Mouse (Mus musculus) layer of hippocampus, adult 11-12 months (tissue): Measurements from ENCODE around the gene Kansl3.
A peak's percentile ranks its signal among the peaks of the same experiment; 100 is the strongest.

ENCODE experiments used
- DNase-seq: peaks from one replicate; pipeline ENCODE4 v3.0.0; 2022; ENCODE audit warnings: low spot score

The Kansl3 gene

DNA sequence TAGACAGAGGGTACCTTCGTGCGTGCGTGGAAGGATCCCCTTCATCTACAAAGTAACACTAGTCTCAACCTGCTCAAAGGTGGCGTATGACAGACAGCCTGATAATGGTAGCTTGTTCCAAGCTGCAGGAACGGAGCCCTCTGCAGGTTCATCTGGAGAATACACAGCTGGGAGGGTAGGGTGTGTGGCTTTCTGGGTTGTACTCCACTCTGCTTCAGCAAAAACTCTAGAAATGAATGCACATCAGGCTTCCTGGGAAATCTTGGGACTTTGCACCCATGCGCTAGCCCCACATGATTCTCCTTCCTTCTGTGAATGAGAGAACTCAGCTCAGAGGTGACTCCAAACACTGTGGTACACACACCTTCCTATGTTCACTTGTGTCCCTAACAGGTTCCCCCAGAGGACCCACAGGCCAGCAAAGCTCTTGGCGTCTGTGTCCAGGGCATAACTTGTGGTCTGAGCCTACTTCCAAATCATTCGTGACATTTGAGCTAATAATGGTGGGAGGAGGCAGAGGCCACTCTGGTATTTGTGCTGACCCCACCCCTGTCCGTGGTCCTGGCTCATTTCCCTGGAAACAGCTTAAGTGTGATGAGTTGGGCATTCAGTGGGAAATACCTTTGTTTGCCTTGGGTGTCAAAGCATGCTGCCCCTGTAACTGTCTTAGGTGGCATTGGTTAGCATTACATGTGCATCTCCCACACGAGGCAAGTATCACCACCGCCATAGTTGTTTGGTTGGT, 47.0 kb downstream of the Kansl3 start:
- DNase-seq: no peak

DNA sequence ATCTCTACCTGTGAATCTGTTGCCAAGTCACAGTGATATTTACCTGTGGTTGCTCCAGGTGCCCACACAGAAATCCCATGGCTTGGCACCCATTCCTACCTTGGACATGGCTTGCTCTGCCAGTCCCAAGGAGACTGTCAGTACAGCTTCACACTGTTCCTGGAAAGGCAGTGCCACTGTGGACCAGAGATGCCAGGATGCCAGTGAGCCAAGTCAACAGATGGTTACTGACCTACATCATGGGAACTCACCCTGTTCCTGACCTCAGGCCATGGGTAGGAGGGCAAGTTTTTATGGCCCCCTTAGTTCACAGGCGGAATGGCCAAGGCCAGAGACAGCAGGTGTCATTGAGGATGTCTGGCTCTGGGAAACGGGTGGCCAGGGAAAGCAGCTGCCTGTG, 47.8 kb downstream of the Kansl3 start:
- no peak for DNase-seq

GRCm38 (mm10) chr1:36315776-36316100, 53.2 kb downstream of the Kansl3 start:
- no peak for DNase-seq

DNA sequence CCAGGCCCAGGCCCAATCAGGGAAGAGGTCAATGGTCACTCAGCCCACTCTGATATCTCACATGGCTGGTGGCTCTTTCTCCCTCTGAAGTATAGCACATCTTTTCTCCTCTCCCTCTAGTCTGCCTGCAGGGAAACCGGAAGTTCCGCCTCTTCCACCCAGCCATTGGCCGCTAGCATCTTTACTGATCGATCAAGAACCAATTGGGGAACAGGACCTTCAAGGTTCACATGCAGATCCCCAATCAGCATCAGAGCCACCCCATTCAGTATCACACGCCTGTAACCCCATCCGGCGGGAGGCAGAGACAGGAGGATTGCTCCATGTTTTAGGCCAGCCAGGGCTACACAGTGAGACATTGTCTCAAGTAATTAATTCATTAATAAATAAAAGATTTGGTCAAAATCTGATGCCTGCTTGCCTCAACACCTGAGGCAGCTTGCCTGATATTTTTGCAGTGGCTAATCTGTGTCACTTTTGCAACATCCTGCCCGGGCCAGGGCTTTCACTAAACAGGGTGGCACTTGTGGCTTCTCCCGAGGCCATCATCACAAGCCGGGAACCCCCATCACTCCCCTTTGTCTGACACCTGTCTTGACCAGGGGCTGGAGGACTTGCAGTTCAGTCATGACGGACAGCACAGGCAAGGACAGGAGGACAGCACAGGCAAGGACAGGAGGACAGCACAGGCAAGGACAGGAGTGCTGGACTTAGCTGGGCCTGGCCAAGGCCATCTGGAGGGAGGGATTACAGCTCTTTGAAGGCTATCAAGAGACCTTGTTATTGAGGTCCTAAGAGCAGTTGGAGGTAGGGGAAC, 53.8 kb downstream of the Kansl3 start:
- DNase-seq: no peak

DNA sequence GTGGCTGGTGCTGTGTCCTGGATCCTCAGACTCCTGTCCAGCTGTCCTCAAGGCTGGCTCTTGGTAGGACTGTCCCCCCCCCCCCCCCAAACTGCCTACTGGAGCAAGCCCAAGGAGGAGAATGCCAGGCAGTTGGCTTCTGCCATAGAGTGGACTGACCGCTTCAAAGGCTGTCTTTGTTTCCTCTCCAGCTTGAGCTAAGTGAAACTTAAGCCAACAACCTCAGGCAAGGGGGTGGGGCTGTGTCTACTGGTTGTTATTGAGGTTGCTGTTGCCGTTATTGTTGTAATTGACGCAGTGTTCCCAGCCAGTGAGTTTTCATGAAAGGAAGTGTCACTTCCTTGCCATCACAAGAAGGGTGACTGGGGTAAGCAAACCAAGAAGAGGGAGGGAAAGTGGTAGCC, 59.5 kb downstream of the Kansl3 start:
- DNase-seq: peak; percentile 62

GRCm38 (mm10) chr1:36308966-36309475, 60.0 kb downstream of the Kansl3 start:
- DNase-seq: no peak

- DNase-seq: no peak
Observed at GRCm38 (mm10) chr1:36308451-36308901, 60.5 kb downstream of the Kansl3 start.

GRCm38 (mm10) chr1:36307495-36308280, 61.3 kb downstream of the Kansl3 start, which contains the start of gene Arid5a:
Arid5a (plus strand) TSS chr1:36307733.
- DNase-seq: peak; percentile 89

DNA sequence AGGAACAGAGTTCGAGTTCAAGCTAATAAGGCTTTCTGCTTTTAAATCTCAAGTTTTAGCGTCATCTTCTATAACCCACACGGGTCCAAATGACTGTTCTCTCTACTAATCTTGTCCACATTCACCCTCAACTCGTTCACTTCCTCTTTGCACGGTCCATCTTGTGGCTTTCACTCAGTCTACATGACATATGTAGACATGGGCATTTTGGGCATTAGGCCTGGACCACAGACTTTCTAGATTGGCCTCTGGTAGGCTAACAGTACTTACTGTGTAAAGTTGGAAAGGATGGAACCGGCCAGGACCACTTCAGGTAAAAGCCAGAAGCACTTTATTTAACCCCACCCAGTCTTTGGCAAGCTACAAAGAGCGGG, 61.9 kb downstream of the Kansl3 start:
- DNase-seq: peak; percentile 40

- DNase-seq: no peak
Observed at GRCm38 (mm10) chr1:36306120-36306519, 62.9 kb downstream of the Kansl3 start.

DNA sequence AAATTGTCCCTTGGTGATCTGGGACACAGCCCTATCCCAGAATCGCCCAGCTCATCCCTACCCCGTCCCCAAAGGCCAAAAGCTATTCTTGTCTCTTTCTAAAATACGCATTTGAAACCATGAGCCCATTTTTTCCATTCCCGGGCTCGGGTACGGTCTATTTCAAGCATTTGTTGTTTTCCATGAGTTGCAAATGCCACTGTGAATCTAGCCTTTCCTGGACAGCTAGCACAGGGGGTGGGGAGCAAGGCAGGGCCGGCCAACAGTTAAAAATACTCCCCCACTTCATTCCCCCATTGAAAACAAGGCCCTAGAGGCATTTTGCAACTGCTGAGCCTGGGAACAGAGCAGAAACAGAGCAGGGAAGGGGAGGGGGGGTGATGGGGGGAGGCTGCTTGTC, 64.2 kb downstream of the Kansl3 start:
- no peak for DNase-seq

DNA sequence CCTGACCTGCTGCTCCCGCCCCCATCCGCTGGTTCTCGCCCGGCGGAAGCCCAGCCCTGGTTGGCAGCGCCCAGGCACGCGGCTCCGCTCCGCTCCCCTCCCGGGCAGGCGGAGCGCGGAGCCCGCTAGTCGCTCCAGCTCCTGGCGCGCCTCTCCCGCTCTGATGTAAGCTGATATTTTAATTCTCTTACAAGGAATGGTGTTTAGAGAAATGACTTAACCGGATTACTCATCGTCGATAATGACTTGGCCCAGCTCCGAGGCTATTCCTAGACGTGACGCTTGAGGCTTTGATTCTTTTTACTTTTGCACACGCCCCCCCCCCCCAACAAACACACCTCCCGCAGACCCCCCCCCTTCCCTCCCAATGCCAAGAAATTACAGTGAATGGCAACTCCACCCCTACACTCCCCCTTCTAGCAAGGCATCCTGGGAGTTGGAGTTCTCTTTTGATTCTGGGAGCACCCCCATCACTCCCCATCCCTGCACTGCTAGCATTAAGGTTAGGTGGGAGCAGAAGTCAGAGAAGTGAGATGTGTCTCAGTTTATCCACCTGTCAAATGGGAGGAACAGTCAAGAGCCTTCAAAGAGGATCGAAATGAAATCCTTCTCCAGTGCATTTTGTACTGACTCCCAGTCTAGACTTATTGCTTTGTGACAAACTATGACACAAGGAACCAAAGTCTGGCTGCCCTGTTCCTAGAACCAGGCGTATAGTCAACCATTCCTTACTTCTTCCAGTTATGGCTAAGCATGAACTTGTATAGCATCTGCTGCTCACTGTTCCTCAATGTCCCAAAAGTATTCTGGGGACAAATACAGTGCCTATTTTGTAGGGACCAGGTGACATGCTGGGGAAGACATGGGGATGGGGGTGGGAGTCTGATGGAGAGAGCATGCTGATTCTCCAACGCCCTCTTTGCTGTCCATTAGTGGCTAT, 65.3 kb downstream of the Kansl3 start:
- DNase-seq: peak; percentile 82

DNA sequence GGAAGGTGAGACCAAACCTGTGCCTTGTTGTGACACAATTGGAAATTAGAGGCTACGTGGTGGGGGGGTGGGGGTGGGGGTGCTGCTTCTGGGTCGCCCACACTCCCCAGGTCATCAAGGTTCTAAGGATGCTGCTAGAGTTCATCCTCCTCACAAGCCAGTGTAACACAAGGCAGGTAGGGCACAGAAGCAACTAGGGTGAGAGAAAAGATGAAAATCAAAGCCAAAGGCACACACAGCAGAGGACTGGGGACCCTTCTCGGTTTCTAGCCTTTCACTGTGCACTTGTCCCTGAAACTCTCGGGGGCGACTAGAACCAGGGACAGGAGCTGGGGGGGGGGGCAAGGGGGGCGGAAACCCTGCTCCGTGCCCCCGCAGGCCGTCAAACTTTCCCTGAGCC, 66.0 kb downstream of the Kansl3 start:
- DNase-seq: no peak

DNA sequence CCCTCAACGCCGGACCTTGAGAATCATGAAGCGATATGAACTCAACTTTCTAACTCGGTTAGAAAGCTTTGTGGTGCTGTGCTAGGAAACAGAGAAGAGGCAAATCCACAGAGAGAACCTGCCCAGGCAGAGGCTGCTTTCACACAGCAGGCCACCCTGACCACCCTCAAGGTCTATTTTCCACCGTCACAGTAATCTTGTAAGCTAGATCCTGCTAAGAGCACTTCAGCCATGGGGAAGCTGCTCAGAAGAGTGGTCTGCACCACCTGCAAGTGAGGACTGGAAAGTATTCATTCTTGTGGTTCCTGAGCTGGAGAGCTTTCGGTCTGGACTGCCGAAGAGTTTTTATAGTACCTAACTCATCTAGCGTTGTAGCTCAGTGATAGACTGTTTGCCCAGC, 66.7 kb downstream of the Kansl3 start:
- DNase-seq: no peak

- no peak for DNase-seq
Observed at GRCm38 (mm10) chr1:36300486-36300885, 68.5 kb downstream of the Kansl3 start.

DNA sequence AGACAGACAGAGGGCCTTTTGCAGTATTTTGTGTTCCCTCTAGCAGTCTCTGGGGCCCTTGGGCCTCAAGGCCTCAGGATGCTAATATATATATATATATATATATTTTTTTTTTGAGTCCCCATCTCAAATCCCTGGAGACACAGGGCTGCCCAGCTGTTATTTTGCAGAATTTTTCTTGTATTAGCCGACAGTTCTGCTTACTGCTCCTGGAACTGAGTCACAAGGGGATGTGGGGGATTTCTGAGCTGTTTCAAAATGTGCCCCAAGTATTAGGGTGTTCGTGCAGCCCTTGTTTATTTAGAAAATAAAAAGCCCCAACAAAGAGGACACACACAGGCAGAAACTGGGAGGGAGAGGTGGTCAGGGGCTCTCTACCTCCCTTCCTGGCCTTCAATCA, 69.3 kb downstream of the Kansl3 start:
- no peak for DNase-seq

GRCm38 (mm10) chr1:36299126-36299525, 69.9 kb downstream of the Kansl3 start:
- no peak for DNase-seq

- no peak for DNase-seq
Observed at GRCm38 (mm10) chr1:36298107-36298506, 70.9 kb downstream of the Kansl3 start.

- no peak for DNase-seq
Observed at GRCm38 (mm10) chr1:36296466-36297149, 72.4 kb downstream of the Kansl3 start.

DNA sequence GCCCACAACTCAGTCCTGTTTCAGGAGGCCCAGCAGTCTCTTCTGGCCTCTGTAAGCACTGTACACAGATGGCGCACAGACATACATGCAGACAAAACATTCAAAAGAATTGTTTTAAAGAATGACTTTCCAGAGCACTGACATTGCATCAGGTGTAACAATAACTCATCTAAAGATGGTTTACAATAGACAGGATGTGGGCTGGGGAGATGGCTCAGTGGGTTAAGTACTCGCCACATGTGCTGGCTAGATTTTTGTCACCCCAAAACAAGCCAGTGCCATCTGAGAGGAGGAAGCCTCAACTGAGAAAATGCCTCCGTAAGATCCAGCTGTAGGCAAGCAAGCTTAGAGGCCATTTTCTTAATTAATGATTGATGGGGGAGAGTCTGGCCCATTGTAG, 74.6 kb downstream of the Kansl3 start:
- no peak for DNase-seq

- no peak for DNase-seq
Observed at GRCm38 (mm10) chr1:36293470-36293869, 75.5 kb downstream of the Kansl3 start.
